Mouse (Mus musculus): ENCODE measurements around the gene Ppfia1.

The Ppfia1 gene

DNA sequence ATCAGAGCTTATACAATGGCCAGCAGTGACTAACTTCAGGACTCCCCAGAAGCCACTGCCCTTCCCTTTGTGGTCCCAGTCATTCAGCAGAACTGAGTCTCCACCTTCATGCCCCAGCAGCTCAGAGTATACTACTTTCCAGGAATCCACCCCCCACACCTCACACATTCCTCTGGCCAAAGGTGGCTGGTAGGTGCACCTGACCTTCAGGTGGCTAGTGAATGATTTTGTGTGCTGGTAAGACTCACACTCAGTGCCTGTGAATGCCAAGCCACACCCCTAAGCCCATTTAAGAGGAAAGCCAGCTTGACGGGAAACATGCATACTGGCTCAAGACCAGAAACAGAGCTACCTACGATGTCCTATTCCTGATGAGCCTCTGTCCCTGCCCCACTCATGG is 120.6 kb downstream of the Ppfia1 start:
- no peak for DNase-seq (ENCODE audit: low read depth, low spot score)

DNA sequence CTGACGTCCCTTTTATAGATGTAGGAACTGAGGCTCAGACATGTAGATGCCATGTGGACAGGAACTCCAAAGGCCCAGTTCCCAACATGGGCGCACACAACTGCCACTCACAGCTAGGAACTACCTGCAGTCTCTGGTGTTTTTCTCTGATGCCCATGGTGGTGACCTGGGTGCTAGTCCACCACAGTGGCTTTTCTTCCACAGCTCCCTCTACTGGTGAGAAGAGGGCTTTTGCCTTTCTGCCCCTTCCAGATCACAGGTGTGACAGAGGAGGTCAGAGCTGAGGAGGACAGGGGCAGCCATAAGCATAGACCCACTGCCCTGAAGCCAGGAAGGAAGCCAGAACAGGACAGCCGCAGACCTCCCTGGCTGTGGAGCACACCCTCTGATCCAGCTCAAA is 126.1 kb downstream of the Ppfia1 start:
- DNase-seq (ENCODE audit: low read depth, low spot score) = peak; percentile 19

Measured in ES-CJ7 (cell line).